Mouse (Mus musculus) midbrain, postnatal 0 days (tissue): ENCODE measurements around the gene Leng1. TPM values are rescaled to one million over a fixed set of nuclear protein-coding genes. Genes with fewer than 3 reads are reported as not detected.

ENCODE experiments used
- ATAC-seq: fragments of 200-750 bp; cut with Nextera tagmentation; 2 replicates; pipeline ENCODE4 v1.8.0; 2017; ENCODE audit warnings: moderate number of reproducible peaks, mild to moderate bottlenecking, moderate TSS enrichment, moderate library complexity; ENCODE audit not compliant: low FRiP score
- DNase-seq: peaks from one replicate; pipeline ENCODE4 v3.0.0-alpha.2; 2015; ENCODE audit warnings: low spot score
- H3K27ac ChIP-seq: fragments of 300-500 bp; sonication (generic); 2 replicates; pipeline ENCODE4 v1.5.1; 2014; ENCODE audit warnings: low read depth, mild to moderate bottlenecking, low read length, mixed read lengths
- H3K27me3 ChIP-seq: fragments of 300-500 bp; sonication (generic); 2 replicates; pipeline ENCODE4 v1.6.1; 2014; ENCODE audit warnings: low read length, control low read depth, mixed read lengths; ENCODE audit not compliant: insufficient read depth
- H3K36me3 ChIP-seq: fragments of 300-500 bp; sonication (generic); 2 replicates; pipeline ENCODE4 v1.6.1; 2014; ENCODE audit warnings: low read length, control low read depth, mixed read lengths; ENCODE audit not compliant: insufficient read depth
- H3K4me1 ChIP-seq: fragments of 300-500 bp; sonication (generic); 2 replicates; pipeline ENCODE4 v1.6.1; 2014; ENCODE audit warnings: mild to moderate bottlenecking, control low read depth, antibody characterized with exemption, low read length, mixed read lengths; ENCODE audit not compliant: insufficient read depth
- H3K4me2 ChIP-seq: fragments of 300-500 bp; sonication (generic); 2 replicates; pipeline ENCODE4 v1.6.1; 2014; ENCODE audit warnings: low read depth, mild to moderate bottlenecking, low read length, mixed read lengths; ENCODE audit not compliant: poor library complexity, severe bottlenecking
- H3K4me3 ChIP-seq: fragments of 300-500 bp; sonication (generic); 2 replicates; pipeline ENCODE4 v1.5.1; 2014; ENCODE audit warnings: low read depth, mild to moderate bottlenecking, low read length, moderate library complexity
- H3K9ac ChIP-seq: fragments of 300-500 bp; sonication (generic); replicated peaks from 2 replicates; pipeline ENCODE4 v1.6.1; 2014; ENCODE audit warnings: mild to moderate bottlenecking, low read length, moderate library complexity, mixed read lengths; ENCODE audit not compliant: poor library complexity, severe bottlenecking
- H3K9me3 ChIP-seq: fragments of 300-500 bp; sonication (generic); 2 replicates; pipeline ENCODE4 v1.6.1; 2016; ENCODE audit warnings: low read length, control low read depth
- CTCF ChIP-seq: IDR thresholded peaks from 2 replicates; pipeline ENCODE4 v1.5.1; 2016; ENCODE audit warnings: antibody characterized with exemption, mild to moderate bottlenecking
- WGBS: fragments of 180-500 bp; shearing (Covaris S2); extraction: QIAGEN DNeasy Blood & Tissue Kit; methylation state at CpG from one replicate; pipeline ENCODE4 v1.1.7; 2014; 5-methylcytosine and 5-hydroxymethylcytosine counted together
- polyA plus RNA-seq: library from polyadenylated mRNA; unstranded; fragments of >200 nt; fragmentation: Nextera tagmentation; extraction: Ambion mirVana; gene quantifications from 2 replicates; pipeline ENCODE4 v1.2.1, GENCODE M21; 2015
- total RNA-seq: library from RNA; depleted of rRNA; stranded (reverse); fragments of >200 nt; gene quantifications from 2 replicates; pipeline ENCODE4 v1.2.3, GENCODE M21; 2014

Leng1 gene
- total and polyA plus RNA-seq, 2 experiments from 2014 or later, result 5.2 to 11.2 TPM

- Histone ChIP-seq H3K4me1 (peaks cover 8% of the 10 kb centered on the region; the same call in 1 of the 2 replicates), H3K4me3 (peak within 1 kb of the TSS; percentile 66), H3K27me3 (no peaks in the 10 kb centered on the region), H3K4me2 (peak within 1 kb of the TSS; percentile 99), H3K36me3 (peaks cover 18% of the 10 kb centered on the region), H3K27ac (peak within 1 kb of the TSS; percentile 92), H3K9me3 (no peaks in the 10 kb centered on the region), H3K9ac (peak within 1 kb of the TSS; percentile 79)
- WGBS, result under 1% methylated on average over 47 of the region's 47 CpGs
- DNase-seq, result peak; percentile 97
- ATAC-seq, result peak; percentile 87
- TF ChIP-seq CTCF, result peak; percentile 1; the same call in 1 of the 2 replicates
These were observed 35.8 kb downstream of the Leng1 start, which contains the start of the genes Tfpt and Prpf31 for GRCm38 (mm10) chr7:3629543-3630477. Gene Tfpt (minus strand): TSS chr7:3629929. Gene Prpf31 (plus strand): TSS chr7:3629985.

GRCm38 (mm10) chr7:3629030-3629429 is 36.6 kb downstream of the Leng1 start:
- Histone ChIP-seq H3K36me3 (peaks cover 20% of the 10 kb centered on the region), H3K4me1 (peaks cover 8% of the 10 kb centered on the region; the same call in 1 of the 2 replicates), H3K4me3 (peak overlapping the region; percentile 66), H3K4me2 (peak overlapping the region; percentile 99), H3K27me3 (no peaks in the 10 kb centered on the region), H3K9ac (peak overlapping the region; percentile 79), H3K9me3 (no peaks in the 10 kb centered on the region), H3K27ac (peak overlapping the region; percentile 92)
- peak; percentile 17; the same call in 1 of the 2 replicates for ATAC-seq
- 45% methylated on average over 4 of the region's 4 CpGs for WGBS
- DNase-seq, result no peak
- no peak for TF ChIP-seq CTCF

- Histone ChIP-seq H3K9ac (peak within 1 kb of the TSS; percentile 66), H3K4me2 (peak within 1 kb of the TSS; percentile 71), H3K4me1 (peaks cover 5% of the 10 kb centered on the region; the same call in 1 of the 2 replicates), H3K36me3 (peaks cover 18% of the 10 kb centered on the region), H3K27ac (peak within 1 kb of the TSS; percentile 75), H3K4me3 (peak within 1 kb of the TSS; percentile 66), H3K27me3 (no peaks in the 10 kb centered on the region), H3K9me3 (no peaks in the 10 kb centered on the region)
- peak; percentile 95 for DNase-seq
- TF ChIP-seq CTCF, result no peak
- WGBS, result 1% methylated on average over 31 of the region's 32 CpGs
- ATAC-seq, result peak; percentile 96
These were observed 48.2 kb downstream of the Leng1 start, which contains the start of gene Ndufa3 for GRCm38 (mm10) chr7:3617242-3617995. Gene Ndufa3 (plus strand): TSS chr7:3617373.

DNA sequence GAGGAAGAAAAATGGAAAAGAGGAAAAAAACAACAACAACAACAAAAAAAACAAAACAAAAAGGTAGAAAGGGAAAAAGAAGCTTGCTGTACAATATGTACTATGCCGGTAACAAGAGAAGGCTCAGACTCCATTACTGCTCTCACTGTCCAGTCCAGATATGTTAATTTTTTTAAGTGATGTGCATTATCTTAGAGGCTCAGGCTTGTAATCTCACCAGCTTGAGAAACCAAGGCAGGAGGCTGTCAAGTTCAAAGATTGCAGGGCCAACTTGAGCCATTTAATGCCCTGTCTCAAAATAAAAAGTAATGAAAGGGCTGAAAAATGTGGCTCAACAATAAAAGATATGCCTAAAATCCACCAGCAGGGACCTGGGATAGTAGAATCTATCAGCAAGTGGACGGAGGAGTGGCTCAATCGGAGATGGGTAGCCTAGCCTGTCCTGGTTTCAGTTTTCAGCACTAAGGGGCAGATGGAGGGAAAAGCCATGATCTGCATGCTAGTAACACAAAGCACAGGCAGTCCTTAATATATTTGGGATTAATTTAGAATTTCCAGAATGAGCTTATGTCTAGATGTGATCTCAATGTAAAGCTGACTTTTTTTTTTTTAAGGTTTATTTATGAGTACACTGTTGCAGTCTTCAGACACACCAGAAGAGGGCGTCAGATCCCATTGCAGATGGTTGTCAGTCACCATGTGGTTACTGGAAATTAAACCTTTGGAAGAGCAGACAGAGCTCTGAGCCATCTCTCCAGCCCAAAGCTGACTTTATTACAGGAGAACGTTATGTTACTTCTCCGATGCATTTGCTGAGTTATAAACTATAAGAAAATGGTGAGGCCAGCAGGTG is 49.0 kb downstream of the Leng1 start:
- no peaks in the 10 kb centered on the region for H3K27me3 ChIP-seq
- peak; percentile 29; the same call in 1 of the 2 replicates for ATAC-seq
- H3K4me1 ChIP-seq, result peaks cover 5% of the 10 kb centered on the region; the same call in 1 of the 2 replicates
- TF ChIP-seq CTCF, result peak; percentile 81
- H3K9ac ChIP-seq, result no peak overlapping the region
- H3K4me2 ChIP-seq, result peak overlapping the region; percentile 71
- peak overlapping the region; percentile 66 for H3K4me3 ChIP-seq
- no peaks in the 10 kb centered on the region for H3K9me3 ChIP-seq
- DNase-seq, result no peak
- H3K27ac ChIP-seq, result peak overlapping the region; percentile 47; the same call in 1 of the 2 replicates
- 37% methylated on average over 6 of the region's 6 CpGs for WGBS
- peaks cover 12% of the 10 kb centered on the region for H3K36me3 ChIP-seq

- ATAC-seq, result no peak
- no peaks in the 10 kb centered on the region for H3K27me3 ChIP-seq
- no peak for DNase-seq
- H3K4me2 ChIP-seq, result peak within 1 kb of the TSS; percentile 71
- no peak within 1 kb of the TSS for H3K9ac ChIP-seq
- H3K4me3 ChIP-seq, result peak within 1 kb of the TSS; percentile 66
- 84% methylated on average over 4 of the region's 4 CpGs for WGBS
- H3K9me3 ChIP-seq, result no peaks in the 10 kb centered on the region
- H3K27ac ChIP-seq, result peak within 1 kb of the TSS; percentile 47; the same call in 1 of the 2 replicates
- no peak for TF ChIP-seq CTCF
- H3K4me1 ChIP-seq, result peaks cover 5% of the 10 kb centered on the region; the same call in 1 of the 2 replicates
- H3K36me3 ChIP-seq, result peaks cover 11% of the 10 kb centered on the region
These were observed 49.6 kb downstream of the Leng1 start, which contains the start of gene Oscar for GRCm38 (mm10) chr7:3616057-3616388. Gene Oscar (minus strand): TSS chr7:3616157.
